Mouse (Mus musculus) lung, postnatal 0 days (tissue): ENCODE data around the gene Fstl1.

Source experiments
- CTCF ChIP-seq: IDR thresholded peaks from 2 replicates; pipeline ENCODE4 v1.5.1; 2016; ENCODE audit warnings: antibody characterized with exemption, mild to moderate bottlenecking
- EP300 ChIP-seq: IDR thresholded peaks from 2 replicates; pipeline ENCODE4 v1.6.1; 2016; ENCODE audit warnings: antibody characterized with exemption, mild to moderate bottlenecking, control low read depth

DNA sequence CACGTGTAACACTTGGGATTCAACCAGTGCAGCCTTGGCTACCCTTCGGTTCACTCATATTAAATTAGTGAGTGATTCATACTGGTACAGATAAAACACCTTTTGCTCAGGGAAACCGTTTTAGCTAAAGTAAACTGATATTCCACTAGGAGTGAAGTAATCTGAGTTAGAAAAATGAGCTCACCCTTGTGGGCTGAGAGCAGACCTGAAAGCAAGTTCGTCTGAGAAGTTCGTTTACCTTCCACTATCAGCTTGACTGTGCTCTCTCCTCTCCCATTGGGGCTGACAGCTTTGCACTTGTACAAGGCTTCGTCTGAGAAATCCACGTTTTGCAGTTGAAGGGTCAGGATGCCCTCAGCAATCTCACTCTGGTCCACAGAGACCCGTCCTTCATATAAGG is 78.9 kb downstream of the Fstl1 start:
- TF ChIP-seq CTCF (no peak), EP300 (no peak)
